Mouse (Mus musculus): ENCODE measurements around the gene H2al1e.
"Not testable (repeated sequence)": the region's sequence is repeated elsewhere in the genome, so short reads cannot be mapped to it uniquely, and the experiment has no call there.

- TF ChIP-seq CTCF (IDR thresholded peaks at IDR 0.05; ENCODE audit: borderline replicate concordance, insufficient read depth, low read depth, low read length); POLR2A (IDR thresholded peaks at IDR 0.05; ENCODE audit: borderline replicate concordance, insufficient read depth, low read length): not testable (repeated sequence)
Observed at GRCm38 (mm10) chrX:11311634-11312033, at the start of gene H2al1e.

All from cerebellum, adult 2 months (tissue).